Mouse (Mus musculus) right cerebral cortex, postnatal 36 days (tissue): ENCODE results near the gene Zfp768.
"Not testable (repeated sequence)": the region's sequence is repeated elsewhere in the genome, so short reads cannot be mapped to it uniquely, and the experiment has no call there.

ENCODE experiments used
- DNase-seq, 2 experiments: peaks; one replicate each; pipeline ENCODE4 v3.0.0; 2022; ENCODE audit warnings: low spot score in 2 of 2, mixed read lengths in 1 of 2

The Zfp768 gene

GRCm38 (mm10) chr7:127345512-127346325, at the start of gene Zfp768:
Gene Zfp768, minus strand, starts transcription at chr7:127345589.
- DNase-seq = peak; percentile 74 to 75

- DNase-seq = no peak
Observed at GRCm38 (mm10) chr7:127393944-127394333, 48.5 kb upstream of the Zfp768 start.

- peak; percentile 93 to 96 for DNase-seq
Observed at GRCm38 (mm10) chr7:127393157-127393943, 48.0 kb upstream of the Zfp768 start, which contains the start of gene E430018J23Rik. Gene E430018J23Rik, minus strand, starts transcription at chr7:127393629.

GRCm38 (mm10) chr7:127392251-127392824, 46.9 kb upstream of the Zfp768 start:
- no peak for DNase-seq

- DNase-seq = no peak
Observed at GRCm38 (mm10) chr7:127391538-127391937, 46.1 kb upstream of the Zfp768 start.

- DNase-seq = no peak
Observed at GRCm38 (mm10) chr7:127390306-127390705, 44.9 kb upstream of the Zfp768 start.

- DNase-seq = not testable (repeated sequence)
Observed at GRCm38 (mm10) chr7:127388201-127388600, 42.8 kb upstream of the Zfp768 start.

- peak; percentile 82 to 91 for DNase-seq
Observed at GRCm38 (mm10) chr7:127386641-127387392, 41.4 kb upstream of the Zfp768 start, which contains the start of gene 9130019O22Rik. Gene 9130019O22Rik, minus strand, starts transcription at chr7:127387166.

GRCm38 (mm10) chr7:127385560-127385959, 40.2 kb upstream of the Zfp768 start:
- not testable (repeated sequence) for DNase-seq

GRCm38 (mm10) chr7:127378310-127378921, 33.0 kb upstream of the Zfp768 start:
- DNase-seq = no peak

GRCm38 (mm10) chr7:127375271-127376245, 30.2 kb upstream of the Zfp768 start, which contains the start of gene Zfp747:
Gene Zfp747, minus strand, starts transcription at chr7:127376050.
- peak; percentile 89 to 92 for DNase-seq

- not testable (repeated sequence) for DNase-seq
Observed at GRCm38 (mm10) chr7:127371870-127372269, 26.5 kb upstream of the Zfp768 start.

GRCm38 (mm10) chr7:127371213-127371612, 25.8 kb upstream of the Zfp768 start:
- no peak for DNase-seq

- DNase-seq = no peak
Observed at GRCm38 (mm10) chr7:127366249-127366648, 20.9 kb upstream of the Zfp768 start.

- no peak for DNase-seq
Observed at GRCm38 (mm10) chr7:127364166-127364565, 18.8 kb upstream of the Zfp768 start.

GRCm38 (mm10) chr7:127363475-127363921, 18.1 kb upstream of the Zfp768 start:
- no peak for DNase-seq

GRCm38 (mm10) chr7:127362418-127362817, 17.0 kb upstream of the Zfp768 start:
- DNase-seq = not testable (repeated sequence)

- DNase-seq = no peak
Observed at GRCm38 (mm10) chr7:127361449-127361848, 16.1 kb upstream of the Zfp768 start.

GRCm38 (mm10) chr7:127360265-127360664, 14.9 kb upstream of the Zfp768 start:
- DNase-seq = no peak

- DNase-seq = no peak
Observed at GRCm38 (mm10) chr7:127358472-127358871, 13.1 kb upstream of the Zfp768 start.
